Mouse (Mus musculus): ENCODE data around the gene Esrrg. TPM values are rescaled to one million over a fixed set of nuclear protein-coding genes. Genes with fewer than 3 reads are reported as not detected.

Esrrg gene
- polyA plus RNA-seq, 1 experiment from 2014 or later: 36.6 TPM

DNA sequence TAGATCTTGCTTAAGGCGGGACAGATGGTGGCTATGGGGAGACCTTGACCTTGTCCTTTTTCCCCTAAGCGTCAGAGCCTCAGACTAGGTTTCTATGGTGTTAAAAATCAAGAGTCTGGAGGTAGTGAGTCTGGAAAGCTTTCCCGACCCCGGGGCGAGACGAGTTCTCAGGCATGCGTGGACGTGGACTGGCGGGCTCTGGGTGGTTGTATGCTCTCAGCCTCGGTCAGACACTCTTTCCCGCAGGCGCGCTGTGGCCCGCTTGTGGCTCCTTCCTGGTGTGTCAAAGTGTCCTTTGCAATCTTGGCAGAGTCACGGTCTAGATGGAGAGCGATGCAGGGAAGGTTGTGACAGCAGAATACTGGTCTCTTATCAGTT, 1.3 kb downstream of the Esrrg start:
- Histone ChIP-seq H3K9me3 (no peaks in the 10 kb centered on the region), H3K9ac (no peak overlapping the region), H3K27me3 (peaks cover 45% of the 10 kb centered on the region), H3K27ac (replicated peaks) (no peak overlapping the region), H3K4me2 (peak overlapping the region; percentile 83), H3K4me1 (replicated peaks) (peaks cover 51% of the 10 kb centered on the region), H3K36me3 (no peaks in the 10 kb centered on the region), H3K4me3 (peak overlapping the region; percentile 39)
- no peak for ATAC-seq (ENCODE audit: low FRiP score, low read depth)
- 1% methylated on average over 16 of the region's 16 CpGs for WGBS

DNA sequence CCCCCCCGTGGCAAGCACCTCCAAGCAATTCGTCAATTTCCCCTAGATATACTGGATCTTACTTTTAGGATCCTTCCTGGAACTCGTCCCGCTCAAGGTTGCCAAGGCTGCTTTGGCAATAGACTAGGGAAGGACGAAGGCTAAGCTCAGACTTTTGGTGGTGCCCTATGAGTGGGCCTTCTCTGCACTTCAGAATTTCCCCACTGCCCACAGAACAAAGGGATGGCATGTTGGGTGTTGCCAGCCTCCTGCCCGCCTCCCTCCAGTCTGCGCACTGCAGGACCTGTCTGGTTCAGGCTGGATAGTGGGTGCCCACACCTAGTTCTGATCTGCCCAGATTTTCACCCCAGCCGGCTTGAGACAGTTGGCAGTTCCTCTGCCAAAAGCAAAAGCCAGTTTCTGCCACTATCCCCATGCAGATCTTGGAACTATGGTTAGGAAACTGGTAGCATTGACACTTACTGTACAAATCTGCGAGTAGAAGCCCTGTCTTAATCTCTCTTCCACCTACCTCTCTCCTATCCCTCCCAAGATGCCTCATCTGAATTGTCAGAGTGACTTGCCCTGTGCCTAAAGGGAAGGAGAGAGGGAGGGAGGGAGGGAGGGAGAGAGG, 1.9 kb downstream of the Esrrg start:
- Histone ChIP-seq H3K4me1 (replicated peaks) (peaks cover 45% of the 10 kb centered on the region), H3K9ac (no peak overlapping the region), H3K36me3 (no peaks in the 10 kb centered on the region), H3K27ac (replicated peaks) (no peak overlapping the region), H3K27me3 (peaks cover 45% of the 10 kb centered on the region), H3K4me3 (peak overlapping the region; percentile 39; the same call in 1 of the 2 replicates), H3K9me3 (no peaks in the 10 kb centered on the region), H3K4me2 (peak overlapping the region; percentile 83; the same call in 1 of the 2 replicates)
- 35% methylated on average over 9 of the region's 9 CpGs for WGBS
- no peak for ATAC-seq (ENCODE audit: low FRiP score, low read depth)

DNA sequence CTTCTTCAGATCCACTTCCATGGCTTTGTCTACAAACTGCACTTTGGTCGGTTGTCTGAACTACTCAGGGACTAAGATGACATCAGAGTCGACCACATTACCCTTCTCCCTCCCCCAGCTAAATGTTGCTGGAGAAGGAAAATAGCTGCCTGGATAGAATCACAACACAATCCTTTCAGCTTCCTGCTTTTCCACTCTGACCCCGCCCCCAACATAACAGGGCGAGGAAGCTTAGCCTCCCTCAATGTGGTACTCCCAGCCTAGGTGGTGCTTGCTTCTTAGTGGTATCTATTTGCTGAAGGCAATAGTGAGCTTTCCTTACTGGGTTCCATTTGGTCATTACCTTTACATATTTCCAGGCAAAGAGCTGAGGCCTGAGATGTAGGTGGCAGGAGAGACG, 3.3 kb downstream of the Esrrg start:
- H3K27me3 ChIP-seq: peaks cover 35% of the 10 kb centered on the region

DNA sequence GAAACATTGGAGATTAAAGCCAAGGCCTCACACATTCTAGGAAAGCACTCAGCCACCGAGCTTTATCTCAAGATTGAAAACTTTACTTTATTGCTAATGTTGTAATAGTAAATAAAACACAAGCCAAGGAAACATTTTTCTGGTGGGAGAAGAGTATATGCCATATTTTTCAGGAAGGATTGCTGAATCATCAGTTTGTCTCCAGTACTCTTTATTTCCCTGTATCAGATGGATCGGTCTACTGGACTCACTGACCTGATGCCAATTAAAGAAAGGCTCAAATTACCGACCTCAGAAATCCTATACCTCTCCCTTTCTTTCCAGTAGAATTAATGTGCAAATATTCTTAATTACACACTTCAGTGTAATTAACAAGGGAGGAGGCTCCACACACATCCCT, 4.7 kb downstream of the Esrrg start:
- Histone ChIP-seq H3K9me3 (no peaks in the 10 kb centered on the region), H3K4me3 (no peak overlapping the region), H3K27ac (replicated peaks) (no peak overlapping the region), H3K4me2 (no peak overlapping the region), H3K9ac (no peak overlapping the region), H3K4me1 (replicated peaks) (peaks cover 17% of the 10 kb centered on the region), H3K36me3 (no peaks in the 10 kb centered on the region), H3K27me3 (peaks cover 24% of the 10 kb centered on the region)
- WGBS: 75% methylated on average over 3 of the region's 3 CpGs
- no peak for ATAC-seq (ENCODE audit: low FRiP score, low read depth)

More for the DNA sequence above, 3.3 kb downstream of the Esrrg start:
- no peak overlapping the region for H3K4me2 ChIP-seq
- no peaks in the 10 kb centered on the region for H3K36me3 ChIP-seq
- H3K4me3 ChIP-seq: no peak overlapping the region
- 52% methylated on average over 5 of the region's 5 CpGs for WGBS
- ATAC-seq (ENCODE audit: low FRiP score, low read depth): no peak
- peaks cover 30% of the 10 kb centered on the region for H3K4me1 ChIP-seq (replicated peaks)
- no peak overlapping the region for H3K9ac ChIP-seq
- H3K27ac ChIP-seq (replicated peaks): no peak overlapping the region
- no peaks in the 10 kb centered on the region for H3K9me3 ChIP-seq

DNA sequence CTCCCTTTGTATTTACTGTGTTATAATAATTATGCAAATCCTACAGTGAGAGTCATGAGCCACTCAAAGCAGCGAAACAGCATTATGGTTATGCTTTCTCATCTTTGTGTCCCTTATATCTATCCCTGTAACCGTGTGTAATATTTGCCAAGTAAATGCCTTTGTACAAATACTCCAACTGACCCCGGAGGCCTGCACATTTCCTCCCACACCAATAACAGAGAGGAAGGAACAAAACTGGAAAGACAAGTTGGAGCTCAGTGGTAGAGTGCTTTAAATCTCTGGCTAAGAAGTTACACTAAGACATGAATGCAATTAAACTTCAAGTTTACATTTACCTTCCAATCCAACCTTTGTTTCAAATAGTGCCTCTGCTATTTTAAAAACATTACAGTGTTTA, 15.4 kb downstream of the Esrrg start:
- ATAC-seq (ENCODE audit: low FRiP score, low read depth): no peak
- H3K9ac ChIP-seq: no peak overlapping the region
- no peaks in the 10 kb centered on the region for H3K4me1 ChIP-seq (replicated peaks)
- H3K4me2 ChIP-seq: no peak overlapping the region
- H3K27ac ChIP-seq (replicated peaks): no peak overlapping the region
- no peaks in the 10 kb centered on the region for H3K36me3 ChIP-seq
- no peak overlapping the region for H3K4me3 ChIP-seq
- H3K9me3 ChIP-seq: no peaks in the 10 kb centered on the region
- no peaks in the 10 kb centered on the region for H3K27me3 ChIP-seq
- WGBS: 88% methylated on average over 3 of the region's 3 CpGs

DNA sequence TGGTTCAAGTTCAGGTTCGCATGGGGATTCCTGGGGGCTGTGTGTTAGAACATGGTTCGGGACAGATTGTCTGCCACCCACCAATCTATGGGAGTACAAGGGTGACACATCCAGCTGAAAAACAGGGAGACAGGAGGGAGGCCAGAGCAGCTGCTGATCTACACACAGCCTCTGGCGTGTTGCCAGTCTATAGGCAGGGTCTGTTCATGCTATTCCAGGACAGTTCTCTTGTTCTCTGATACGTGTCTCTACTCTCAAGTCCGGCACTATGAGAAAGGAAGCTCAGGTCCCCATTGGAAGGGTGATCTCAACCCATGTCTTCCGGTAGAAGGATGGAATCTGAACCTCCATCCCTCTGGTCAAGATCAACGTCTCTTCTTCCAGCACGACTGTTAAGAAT, 21.8 kb downstream of the Esrrg start:
- WGBS: 87% methylated on average over 8 of the region's 8 CpGs
- no peak overlapping the region for H3K27ac ChIP-seq (replicated peaks)
- H3K9ac ChIP-seq: no peak overlapping the region
- no peak for ATAC-seq (ENCODE audit: low FRiP score, low read depth)
- H3K4me3 ChIP-seq: no peak overlapping the region
- no peaks in the 10 kb centered on the region for H3K9me3 ChIP-seq
- H3K27me3 ChIP-seq: no peaks in the 10 kb centered on the region
- no peaks in the 10 kb centered on the region for H3K4me1 ChIP-seq (replicated peaks)
- H3K4me2 ChIP-seq: no peak overlapping the region
- no peaks in the 10 kb centered on the region for H3K36me3 ChIP-seq

DNA sequence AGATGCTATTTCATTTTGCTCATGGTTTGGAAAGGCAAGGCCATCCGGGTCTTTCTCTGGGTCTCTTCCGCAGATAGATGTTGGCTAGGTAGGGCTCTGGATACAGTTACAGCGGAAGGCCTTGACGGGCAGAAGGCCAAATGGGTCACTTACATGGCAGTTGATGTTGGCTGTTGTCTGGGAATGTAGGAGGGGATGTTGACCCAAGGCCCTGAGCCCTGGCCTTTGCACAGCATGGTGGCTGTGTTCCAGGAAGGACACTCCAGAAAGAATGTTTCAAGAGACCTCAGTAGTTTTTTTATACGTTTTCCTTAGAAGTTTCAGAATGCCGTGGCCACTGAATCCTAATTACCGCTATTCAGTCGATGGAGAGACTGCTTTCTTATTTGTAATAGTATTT, 22.9 kb downstream of the Esrrg start:
- Histone ChIP-seq H3K9ac (no peak overlapping the region), H3K27me3 (no peaks in the 10 kb centered on the region), H3K4me3 (no peak overlapping the region), H3K4me1 (replicated peaks) (no peaks in the 10 kb centered on the region), H3K36me3 (no peaks in the 10 kb centered on the region), H3K27ac (replicated peaks) (no peak overlapping the region), H3K9me3 (no peaks in the 10 kb centered on the region), H3K4me2 (no peak overlapping the region)
- no peak for ATAC-seq (ENCODE audit: low FRiP score, low read depth)
- WGBS: 78% methylated on average over 8 of the region's 8 CpGs

DNA sequence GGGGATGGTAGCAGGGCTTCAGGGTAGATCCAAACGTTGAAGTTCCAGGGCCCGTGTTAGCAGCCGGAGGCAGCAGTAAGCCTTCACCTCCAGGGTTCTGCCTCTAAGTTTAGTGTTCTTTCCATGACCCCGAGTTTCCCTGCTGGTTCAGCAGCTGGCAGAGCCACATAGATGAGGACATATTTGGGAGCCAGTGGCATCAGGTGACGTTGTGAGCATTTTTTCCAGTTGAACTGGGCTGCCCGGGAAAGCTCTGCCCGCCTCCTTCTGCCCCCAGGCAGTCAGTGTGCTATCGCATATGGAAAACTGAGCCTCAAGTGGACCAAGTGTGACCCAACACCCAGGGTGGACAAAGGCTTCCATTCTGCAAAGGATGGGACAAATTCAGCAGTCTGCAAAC, 36.7 kb downstream of the Esrrg start:
- H3K27ac ChIP-seq (replicated peaks): no peak overlapping the region
- no peaks in the 10 kb centered on the region for H3K36me3 ChIP-seq
- peaks cover 6% of the 10 kb centered on the region for H3K4me1 ChIP-seq (replicated peaks)
- no peak overlapping the region for H3K4me3 ChIP-seq
- H3K9me3 ChIP-seq: no peaks in the 10 kb centered on the region
- 84% methylated on average over 8 of the region's 8 CpGs for WGBS
- H3K27me3 ChIP-seq: no peaks in the 10 kb centered on the region
- no peak overlapping the region for H3K9ac ChIP-seq
- no peak for ATAC-seq (ENCODE audit: low FRiP score, low read depth)
- H3K4me2 ChIP-seq: no peak overlapping the region

DNA sequence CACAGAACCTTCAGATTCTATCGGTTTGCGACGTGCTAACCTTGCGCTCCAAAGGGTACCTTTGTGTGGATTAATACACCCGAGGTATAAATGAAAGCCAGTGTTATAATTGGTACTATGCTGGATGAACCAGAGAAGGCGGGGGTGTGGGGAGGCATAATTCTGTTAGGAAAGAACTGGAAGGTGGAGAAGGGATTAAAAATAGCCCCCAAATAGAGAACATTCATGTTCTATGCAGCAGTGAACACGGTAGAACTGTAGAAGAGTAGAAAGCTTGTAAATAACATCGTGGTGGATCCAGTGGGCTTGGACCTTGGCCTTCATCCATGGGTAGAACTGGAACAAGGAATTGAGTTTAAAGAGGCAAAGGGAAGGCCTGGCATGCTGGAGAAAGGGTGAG, 40.0 kb downstream of the Esrrg start:
- WGBS: 95% methylated on average over 8 of the region's 8 CpGs
- H3K9ac ChIP-seq: no peak overlapping the region

DNA sequence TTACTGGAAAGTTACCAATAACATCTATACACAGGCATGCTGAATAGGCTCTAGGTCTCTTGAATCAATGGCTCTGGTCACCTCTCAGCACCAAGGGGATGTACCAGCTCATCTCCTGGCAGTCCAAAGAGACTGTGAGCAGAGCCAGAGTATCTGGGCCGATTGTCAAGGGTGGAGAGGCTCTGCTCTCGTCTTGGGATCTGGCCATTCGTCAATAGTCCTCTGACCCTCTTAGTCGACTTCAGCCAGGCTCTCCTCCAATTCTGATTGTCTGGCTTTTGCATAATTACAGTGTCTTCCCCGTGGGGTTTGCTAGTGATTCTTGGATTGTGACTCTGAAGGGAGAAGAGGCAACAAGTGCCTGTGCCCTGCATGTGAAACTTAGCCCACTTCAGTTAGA, 41.3 kb downstream of the Esrrg start:
- Histone ChIP-seq H3K4me2 (peak overlapping the region; percentile 92), H3K9me3 (no peaks in the 10 kb centered on the region), H3K36me3 (no peaks in the 10 kb centered on the region), H3K9ac (no peak overlapping the region), H3K4me1 (replicated peaks) (peaks cover 26% of the 10 kb centered on the region), H3K4me3 (no peak overlapping the region), H3K27ac (replicated peaks) (no peak overlapping the region), H3K27me3 (no peaks in the 10 kb centered on the region)
- WGBS: 44% methylated on average over 5 of the region's 5 CpGs
- no peak for ATAC-seq (ENCODE audit: low FRiP score, low read depth)

More for the DNA sequence above, 40.0 kb downstream of the Esrrg start:
- ATAC-seq (ENCODE audit: low FRiP score, low read depth): no peak
- Histone ChIP-seq H3K9me3 (no peaks in the 10 kb centered on the region), H3K4me3 (no peak overlapping the region), H3K4me1 (replicated peaks) (peaks cover 26% of the 10 kb centered on the region), H3K27me3 (no peaks in the 10 kb centered on the region), H3K4me2 (no peak overlapping the region), H3K27ac (replicated peaks) (no peak overlapping the region), H3K36me3 (no peaks in the 10 kb centered on the region)

DNA sequence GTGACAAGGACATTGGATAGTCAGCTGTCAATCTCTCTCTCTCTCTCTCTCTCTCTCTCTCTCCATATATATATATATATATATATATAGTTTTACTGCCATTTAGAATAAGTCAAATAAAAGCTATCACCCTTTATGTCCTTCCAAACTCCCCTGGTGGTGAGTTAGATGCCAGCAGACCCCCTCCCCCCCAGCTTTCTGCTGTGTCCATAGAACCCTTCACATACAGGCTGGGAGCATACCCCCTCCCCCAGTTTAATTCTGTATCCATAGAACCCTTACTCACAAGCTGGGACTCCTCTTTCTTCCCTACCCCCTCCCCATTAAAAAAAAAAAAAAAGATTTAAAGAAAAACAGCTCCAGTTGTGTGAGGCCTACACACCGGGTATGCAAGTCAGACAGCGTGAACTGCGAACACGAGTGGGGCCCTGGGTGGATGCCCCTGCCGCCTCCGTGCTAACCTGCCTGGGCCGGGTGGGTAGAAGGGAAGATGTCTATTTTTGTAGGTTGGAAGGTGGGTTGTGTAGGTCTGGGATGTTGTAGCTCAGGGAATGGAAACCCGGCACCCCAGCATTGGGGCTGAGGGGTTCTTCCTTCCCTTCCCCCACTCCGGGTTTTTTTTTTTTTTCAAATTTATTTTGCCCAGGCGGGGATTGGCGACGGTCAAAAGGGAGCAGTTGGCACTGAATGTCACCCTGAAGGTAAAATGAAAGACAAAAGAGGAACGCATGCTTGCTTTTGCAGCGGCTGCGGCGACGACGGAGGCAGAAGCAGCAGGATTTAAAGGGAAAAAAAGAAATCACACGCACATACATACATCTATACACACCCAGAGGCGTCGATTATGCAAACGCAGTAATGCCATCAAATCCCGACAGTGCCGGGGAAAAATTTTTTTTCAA, 42.4 kb downstream of the Esrrg start:
- peak overlapping the region; percentile 81 for H3K4me3 ChIP-seq
- no peaks in the 10 kb centered on the region for H3K9me3 ChIP-seq
- ATAC-seq (ENCODE audit: low FRiP score, low read depth): peak; percentile 49; the same call in 1 of the 2 replicates
- no peaks in the 10 kb centered on the region for H3K36me3 ChIP-seq
- peak overlapping the region; percentile 88 for H3K9ac ChIP-seq
- H3K4me2 ChIP-seq: peak overlapping the region; percentile 92
- peak overlapping the region; percentile 91 for H3K27ac ChIP-seq (replicated peaks)
- no peaks in the 10 kb centered on the region for H3K27me3 ChIP-seq
- WGBS: 6% methylated on average over 24 of the region's 24 CpGs
- peaks cover 26% of the 10 kb centered on the region for H3K4me1 ChIP-seq (replicated peaks)

DNA sequence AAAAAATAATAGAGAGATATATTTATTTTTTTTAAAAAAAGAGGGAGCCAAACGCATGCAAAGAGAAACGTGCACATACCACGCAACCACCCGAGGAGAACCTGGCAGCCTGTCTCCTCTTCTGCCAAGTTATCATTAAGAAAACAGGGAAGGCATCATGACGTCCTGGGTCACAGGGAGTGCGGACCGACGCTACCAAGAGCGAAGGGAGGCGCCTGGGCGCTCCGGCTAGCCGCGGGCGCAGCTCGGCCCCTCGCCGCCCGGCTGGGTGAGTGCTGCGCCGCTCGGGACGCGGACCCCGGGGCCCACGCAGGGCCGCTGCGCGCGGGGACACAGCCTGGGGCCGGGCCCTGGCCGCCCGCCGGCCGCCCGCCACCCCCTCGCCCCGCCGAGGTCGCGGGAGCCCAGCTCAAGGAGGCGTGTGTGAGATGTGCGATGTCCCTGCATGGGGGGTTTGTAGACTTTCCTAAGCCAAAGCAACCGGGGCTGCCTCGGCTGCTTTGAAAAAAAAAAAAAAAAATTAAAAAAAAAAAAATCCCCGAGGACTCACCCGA, 43.2 kb downstream of the Esrrg start:
- peak overlapping the region; percentile 92 for H3K4me2 ChIP-seq
- H3K9me3 ChIP-seq: no peaks in the 10 kb centered on the region
- peak; percentile 88 for ATAC-seq (ENCODE audit: low FRiP score, low read depth)
- peaks cover 26% of the 10 kb centered on the region for H3K4me1 ChIP-seq (replicated peaks)
- no peaks in the 10 kb centered on the region for H3K27me3 ChIP-seq
- peak overlapping the region; percentile 88 for H3K9ac ChIP-seq
- H3K36me3 ChIP-seq: no peaks in the 10 kb centered on the region
- WGBS: under 1% methylated on average over 40 of the region's 47 CpGs
- peak overlapping the region; percentile 91 for H3K27ac ChIP-seq (replicated peaks)
- H3K4me3 ChIP-seq: peak overlapping the region; percentile 81
